Mouse (Mus musculus) intestine, postnatal 0 days (tissue): ENCODE results near the gene Arhgef28. TPM values are rescaled to one million over a fixed set of nuclear protein-coding genes. Genes with fewer than 3 reads are reported as not detected.
"Not testable (repeated sequence)": the region's sequence is repeated elsewhere in the genome, so short reads cannot be mapped to it uniquely, and the experiment has no call there.

ENCODE experiments used
- ATAC-seq: fragments of 200-750 bp; cut with Nextera tagmentation; 2 replicates; pipeline ENCODE4 v1.8.0; 2017; ENCODE audit warnings: mild to moderate bottlenecking, moderate TSS enrichment, moderate library complexity
- H3K27ac ChIP-seq: fragments of 300-500 bp; sonication (generic); 2 replicates; pipeline ENCODE4 v1.5.1; 2014; ENCODE audit warnings: mild to moderate bottlenecking, low read depth, low read length, moderate library complexity
- H3K27me3 ChIP-seq: fragments of 300-500 bp; sonication (generic); replicated peaks from 2 replicates; pipeline ENCODE4 v1.6.1; 2014; ENCODE audit warnings: low read length, mixed read lengths; ENCODE audit not compliant: control insufficient read depth, insufficient read depth
- H3K36me3 ChIP-seq: fragments of 300-500 bp; sonication (generic); 2 replicates; pipeline ENCODE4 v1.6.1; 2014; ENCODE audit warnings: mild to moderate bottlenecking, moderate library complexity; ENCODE audit not compliant: control insufficient read depth, insufficient read depth
- H3K4me1 ChIP-seq: fragments of 300-500 bp; sonication (generic); replicated peaks from 2 replicates; pipeline ENCODE4 v1.6.1; 2014; ENCODE audit warnings: antibody characterized with exemption, low read length, mixed read lengths; ENCODE audit not compliant: control insufficient read depth, insufficient read depth
- H3K4me2 ChIP-seq: fragments of 300-500 bp; sonication (generic); replicated peaks from 2 replicates; pipeline ENCODE4 v1.6.1; 2014; ENCODE audit warnings: low read depth, mild to moderate bottlenecking, moderate library complexity
- H3K4me3 ChIP-seq: fragments of 300-500 bp; sonication (generic); 2 replicates; pipeline ENCODE4 v1.5.1; 2014; ENCODE audit warnings: low read depth, low read length
- H3K9ac ChIP-seq: fragments of 300-500 bp; sonication (generic); 2 replicates; pipeline ENCODE4 v1.6.1; 2014; ENCODE audit warnings: mild to moderate bottlenecking, low read depth, low read length
- H3K9me3 ChIP-seq: fragments of 300-500 bp; sonication (generic); 2 replicates; pipeline ENCODE4 v1.6.1; 2016; ENCODE audit warnings: mixed run types; ENCODE audit not compliant: control insufficient read depth
- CTCF ChIP-seq: sonication (generic); IDR thresholded peaks from 2 replicates; pipeline ENCODE4 v1.5.1; 2016; ENCODE audit warnings: low read depth, mild to moderate bottlenecking, control low read depth, antibody characterized with exemption, moderate library complexity
- WGBS: fragments of 180-500 bp; shearing (Covaris S2); extraction: QIAGEN DNeasy Blood & Tissue Kit; methylation state at CpG from one replicate; pipeline ENCODE4 v1.1.7; 2014; 5-methylcytosine and 5-hydroxymethylcytosine counted together
- polyA plus RNA-seq: library from polyadenylated mRNA; unstranded; fragments of >200 nt; fragmentation: Nextera tagmentation; extraction: Ambion mirVana; gene quantifications from 2 replicates; pipeline ENCODE4 v1.2.1, GENCODE M21; 2015

Arhgef28 gene
- polyA plus RNA-seq, 1 experiment from 2014 or later, result 13.8 TPM

GRCm38 (mm10) chr13:98025706-98026504 lies 180.3 kb downstream of the Arhgef28 start:
- no peaks in the 10 kb centered on the region for H3K27me3 ChIP-seq
- no peaks in the 10 kb centered on the region for H3K36me3 ChIP-seq
- H3K4me1 ChIP-seq, result no peaks in the 10 kb centered on the region
- H3K27ac ChIP-seq, result no peak overlapping the region
- no peak for TF ChIP-seq CTCF
- no peaks in the 10 kb centered on the region for H3K9me3 ChIP-seq
- ATAC-seq, result no peak
- WGBS, result 79% methylated on average over 26 of the region's 26 CpGs
- no peak overlapping the region for H3K4me2 ChIP-seq
- H3K9ac ChIP-seq, result no peak overlapping the region
- no peak overlapping the region for H3K4me3 ChIP-seq

DNA sequence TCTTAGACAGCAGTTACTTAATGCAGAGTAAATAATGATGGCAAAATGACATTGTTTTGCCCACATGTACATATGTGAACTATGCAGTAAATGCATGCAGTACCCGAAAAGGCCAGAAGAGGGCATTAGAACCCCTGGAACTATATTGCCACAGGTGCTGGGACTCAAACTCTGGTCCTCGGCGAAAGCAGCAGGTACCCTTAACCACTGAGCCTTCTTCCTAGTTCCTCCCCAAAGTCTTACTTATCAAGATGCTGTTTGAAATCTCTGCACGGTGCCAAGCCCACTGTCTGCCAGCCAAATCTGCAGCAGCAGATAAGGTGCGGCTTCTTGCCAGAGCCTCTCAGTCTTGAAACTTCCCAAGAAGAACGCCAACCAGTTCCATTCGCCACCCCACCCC lies 181.1 kb downstream of the Arhgef28 start:
- Histone ChIP-seq H3K9me3 (no peaks in the 10 kb centered on the region), H3K4me1 (no peaks in the 10 kb centered on the region), H3K36me3 (no peaks in the 10 kb centered on the region), H3K4me2 (no peak overlapping the region), H3K9ac (no peak overlapping the region), H3K27ac (no peak overlapping the region), H3K27me3 (no peaks in the 10 kb centered on the region), H3K4me3 (no peak overlapping the region)
- peak; percentile 63 for TF ChIP-seq CTCF
- WGBS, result 83% methylated on average over 7 of the region's 7 CpGs
- ATAC-seq, result no peak

- Histone ChIP-seq H3K4me1 (no peaks in the 10 kb centered on the region), H3K9ac (no peak overlapping the region), H3K4me2 (no peak overlapping the region), H3K9me3 (no peaks in the 10 kb centered on the region), H3K36me3 (no peaks in the 10 kb centered on the region), H3K27me3 (no peaks in the 10 kb centered on the region), H3K4me3 (no peak overlapping the region), H3K27ac (no peak overlapping the region)
- no peak for ATAC-seq
- WGBS, result 93% methylated on average over 12 of the region's 12 CpGs
- TF ChIP-seq CTCF, result no peak
Observed at GRCm38 (mm10) chr13:98024680-98025079, 181.6 kb downstream of the Arhgef28 start.

DNA sequence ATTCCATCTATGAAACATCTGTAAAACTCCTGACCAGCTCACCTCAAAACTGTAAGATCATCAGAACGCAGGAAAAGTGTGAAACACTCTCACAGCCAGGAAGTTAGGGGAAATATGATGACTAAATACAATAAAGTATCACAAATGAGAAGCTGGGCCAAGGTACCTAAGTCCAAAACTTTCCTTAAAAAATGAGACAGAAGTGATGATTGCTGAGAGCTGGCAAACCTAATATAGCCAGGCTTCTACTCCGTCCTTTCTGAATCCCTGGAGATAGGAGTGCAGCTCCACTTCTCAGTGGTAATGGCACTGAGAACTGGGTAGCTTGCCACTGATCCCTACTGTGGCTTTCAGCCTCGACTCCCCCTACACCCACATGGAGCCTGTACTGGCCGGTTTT lies 184.3 kb downstream of the Arhgef28 start:
- no peaks in the 10 kb centered on the region for H3K27me3 ChIP-seq
- no peak for ATAC-seq
- 81% methylated on average over 4 of the region's 4 CpGs for WGBS
- TF ChIP-seq CTCF, result no peak
- no peaks in the 10 kb centered on the region for H3K9me3 ChIP-seq
- no peak overlapping the region for H3K4me2 ChIP-seq
- no peak overlapping the region for H3K4me3 ChIP-seq
- no peaks in the 10 kb centered on the region for H3K4me1 ChIP-seq
- no peak overlapping the region for H3K27ac ChIP-seq
- no peaks in the 10 kb centered on the region for H3K36me3 ChIP-seq
- H3K9ac ChIP-seq, result no peak overlapping the region

- not testable (repeated sequence) for H3K27me3 ChIP-seq, H3K4me2 ChIP-seq, H3K36me3 ChIP-seq, H3K4me1 ChIP-seq, H3K4me3 ChIP-seq, H3K27ac ChIP-seq, H3K9ac ChIP-seq, ATAC-seq, H3K9me3 ChIP-seq
- WGBS, result 93% methylated on average over 8 of the region's 8 CpGs
Observed at GRCm38 (mm10) chr13:98018837-98019236, 187.4 kb downstream of the Arhgef28 start.

DNA sequence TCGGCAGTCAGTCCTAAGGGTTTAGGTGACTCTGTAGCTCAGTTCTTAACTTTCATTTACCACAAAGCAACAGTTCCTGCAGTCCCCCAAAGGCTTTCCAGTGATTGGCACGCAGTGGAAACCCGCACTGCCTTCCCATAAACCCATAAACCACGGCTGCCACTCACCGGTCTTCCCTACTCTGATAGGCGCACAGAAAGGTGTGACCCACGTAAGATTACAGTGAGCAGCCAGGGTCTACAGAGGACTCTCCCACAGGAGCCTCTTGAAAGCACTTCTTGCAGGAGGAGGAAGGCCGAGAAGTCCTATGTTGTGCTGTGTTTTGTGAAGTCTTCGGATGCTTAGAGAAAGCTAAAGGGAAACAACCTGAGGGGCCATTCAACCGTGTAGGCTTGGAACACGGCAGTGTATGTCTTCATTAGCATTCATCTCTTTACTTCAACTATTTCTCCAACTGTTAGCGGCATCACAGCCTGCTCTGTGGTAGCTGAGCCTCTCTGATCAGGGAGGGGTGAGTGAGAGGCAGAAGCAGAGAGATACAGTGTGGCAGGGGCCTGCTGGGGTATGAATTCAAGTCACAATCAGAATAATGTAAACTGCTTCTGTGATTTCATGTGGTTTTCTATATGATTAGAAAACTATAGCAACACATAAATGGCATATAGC lies 189.2 kb downstream of the Arhgef28 start:
- ATAC-seq, result peak; percentile 50
- Histone ChIP-seq H3K9ac (no peak overlapping the region), H3K4me1 (no peaks in the 10 kb centered on the region), H3K27me3 (no peaks in the 10 kb centered on the region), H3K4me3 (peak overlapping the region; percentile 36), H3K27ac (no peak overlapping the region), H3K9me3 (no peaks in the 10 kb centered on the region), H3K4me2 (peak overlapping the region; percentile 78), H3K36me3 (no peaks in the 10 kb centered on the region)
- no peak for TF ChIP-seq CTCF
- WGBS, result 28% methylated on average over 12 of the region's 12 CpGs
